Mouse (Mus musculus): ENCODE measurements around the gene Ncor2.
"Not testable (repeated sequence)": the region's sequence is repeated elsewhere in the genome, so short reads cannot be mapped to it uniquely, and the experiment has no call there.

Ncor2 gene

GRCm38 (mm10) chr5:125179007-125179734, at the start of gene Ncor2:
Ncor2 (minus strand) TSS chr5:125179219.
- peak; percentile 81 for DNase-seq (ENCODE audit: low spot score)

GRCm38 (mm10) chr5:125227699-125228098, 48.7 kb upstream of the Ncor2 start:
- DNase-seq (ENCODE audit: low spot score), result no peak

GRCm38 (mm10) chr5:125226229-125226634, 47.2 kb upstream of the Ncor2 start:
- peak; percentile 41 for DNase-seq (ENCODE audit: low spot score)

GRCm38 (mm10) chr5:125224925-125225324, 45.9 kb upstream of the Ncor2 start:
- peak; percentile 87 for DNase-seq (ENCODE audit: low spot score)

- DNase-seq (ENCODE audit: low spot score), result no peak
Measured at GRCm38 (mm10) chr5:125223961-125224360, 44.9 kb upstream of the Ncor2 start.

GRCm38 (mm10) chr5:125222706-125223105, 43.7 kb upstream of the Ncor2 start:
- peak; percentile 19 for DNase-seq (ENCODE audit: low spot score)

GRCm38 (mm10) chr5:125221868-125222267, 42.8 kb upstream of the Ncor2 start:
- no peak for DNase-seq (ENCODE audit: low spot score)

- no peak for DNase-seq (ENCODE audit: low spot score)
Measured at GRCm38 (mm10) chr5:125217426-125218170, 38.6 kb upstream of the Ncor2 start.

GRCm38 (mm10) chr5:125215930-125216459, 37.0 kb upstream of the Ncor2 start:
- peak; percentile 82 for DNase-seq (ENCODE audit: low spot score)

- DNase-seq (ENCODE audit: low spot score), result no peak
Measured at GRCm38 (mm10) chr5:125215346-125215929, 36.4 kb upstream of the Ncor2 start.

- DNase-seq (ENCODE audit: low spot score), result no peak
Measured at GRCm38 (mm10) chr5:125214064-125214463, 35.0 kb upstream of the Ncor2 start.

- not testable (repeated sequence) for DNase-seq (ENCODE audit: low spot score)
Measured at GRCm38 (mm10) chr5:125204910-125205309, 25.9 kb upstream of the Ncor2 start.

GRCm38 (mm10) chr5:125204199-125204815, 25.3 kb upstream of the Ncor2 start:
- DNase-seq (ENCODE audit: low spot score), result no peak

- DNase-seq (ENCODE audit: low spot score), result no peak
Measured at GRCm38 (mm10) chr5:125203759-125204158, 24.7 kb upstream of the Ncor2 start.

GRCm38 (mm10) chr5:125203099-125203498, 24.1 kb upstream of the Ncor2 start:
- no peak for DNase-seq (ENCODE audit: low spot score)

- no peak for DNase-seq (ENCODE audit: low spot score)
Measured at GRCm38 (mm10) chr5:125202100-125202499, 23.1 kb upstream of the Ncor2 start.

GRCm38 (mm10) chr5:125199086-125199485, 20.1 kb upstream of the Ncor2 start:
- DNase-seq (ENCODE audit: low spot score), result no peak

GRCm38 (mm10) chr5:125197325-125197724, 18.3 kb upstream of the Ncor2 start:
- DNase-seq (ENCODE audit: low spot score), result not testable (repeated sequence)

GRCm38 (mm10) chr5:125196054-125196453, 17.0 kb upstream of the Ncor2 start:
- no peak for DNase-seq (ENCODE audit: low spot score)

GRCm38 (mm10) chr5:125195142-125195541, 16.1 kb upstream of the Ncor2 start:
- no peak for DNase-seq (ENCODE audit: low spot score)

- no peak for DNase-seq (ENCODE audit: low spot score)
Measured at GRCm38 (mm10) chr5:125193478-125194439, 14.7 kb upstream of the Ncor2 start.

Data from embryo, embryonic 10 days (tissue).